Mouse (Mus musculus) cerebellum, adult 2 months (tissue): ENCODE measurements at regions not wholly inside any gene's neighbourhood (a gene's known extent, or its start where the extent isn't known, plus 50 kb on each side); places are given as distances from the start of the nearest gene placed in this dataset.

Experiments
- CTCF ChIP-seq: fragments of 200-500 bp; IDR thresholded peaks from 2 replicates; pipeline ENCODE4 v1.5.1; 2011; ENCODE audit warnings: low read depth, mild to moderate bottlenecking, control low read depth, low read length, moderate library complexity, borderline replicate concordance; ENCODE audit not compliant: insufficient read depth
- POLR2A ChIP-seq: fragments of 200-500 bp; IDR thresholded peaks from 2 replicates; pipeline ENCODE4 v1.6.1; 2011; ENCODE audit warnings: low read length, control low read depth, borderline replicate concordance; ENCODE audit not compliant: insufficient read depth

- no peak for TF ChIP-seq CTCF
- TF ChIP-seq POLR2A = no peak
Observed at GRCm38 (mm10) chr12:109519838-109520237, 67.2 kb downstream of the Dlk1 start.
